Mouse (Mus musculus) activated CD4-positive, CD25-positive, alpha-beta regulatory T cell, adult 4 months (primary cell): ENCODE results near the gene Lelp1. TPM values are rescaled to one million over a fixed set of nuclear protein-coding genes. Genes with fewer than 3 reads are reported as not detected.

Experiments
- ATAC-seq: one replicate; pipeline ENCODE4 v1.8.0; 2017
- polyA plus RNA-seq, 2 experiments: library from polyadenylated mRNA; unstranded; fragments of 100-300 nt; shearing (Covaris generic); gene quantifications; one replicate each; pipeline ENCODE4 v1.2.1; 2017

Lelp1 gene
- not detected for polyA plus RNA-seq

GRCm38 (mm10) chr3:92142644-92143043 lies at the start of gene Lelp1:
Gene Lelp1 (minus strand): TSS chr3:92142744.
- no peak for ATAC-seq

GRCm38 (mm10) chr3:92176880-92177279 lies 34.3 kb upstream of the Lelp1 start:
- ATAC-seq = no peak

DNA sequence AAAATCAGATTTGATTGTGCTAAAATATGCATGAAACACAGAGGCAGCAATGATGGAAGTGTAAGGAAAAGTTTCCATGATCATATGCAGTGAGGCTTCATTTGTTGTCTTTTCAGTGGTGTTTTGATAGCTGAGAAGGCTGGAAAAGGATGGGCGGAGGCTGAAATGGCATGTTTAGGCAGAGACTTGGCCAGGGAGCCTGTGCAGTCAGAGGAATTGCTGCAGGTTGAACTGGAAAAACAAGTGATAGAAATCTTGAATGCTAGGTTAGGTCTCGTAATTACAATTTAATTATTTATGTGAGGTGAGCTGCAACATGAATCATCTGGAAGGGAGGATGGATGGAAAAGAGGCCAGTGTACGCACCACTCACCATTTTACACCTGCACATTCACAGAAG lies 27.3 kb upstream of the Lelp1 start:
- ATAC-seq = no peak

DNA sequence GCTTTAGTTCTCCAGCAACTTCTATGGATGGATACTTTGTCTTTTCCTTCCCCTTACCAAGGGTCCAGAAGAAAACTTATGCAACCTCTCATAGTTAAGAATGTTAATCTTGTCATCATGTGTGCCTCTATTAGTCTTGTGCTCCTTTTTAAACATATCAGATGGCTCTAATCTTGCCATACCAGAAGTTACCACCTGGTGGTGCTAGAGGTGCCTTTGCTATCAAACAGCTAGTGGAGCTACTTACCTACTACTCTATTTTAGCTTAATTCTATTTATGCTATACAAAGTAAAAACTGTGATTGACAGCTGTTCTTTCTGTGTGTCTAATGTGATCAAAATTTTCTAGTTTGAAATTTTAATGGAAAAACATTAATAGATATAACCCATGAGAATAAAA lies 10.8 kb upstream of the Lelp1 start:
- ATAC-seq = no peak

- ATAC-seq = peak; percentile 43
These were observed 8.2 kb upstream of the Lelp1 start for GRCm38 (mm10) chr3:92150631-92151277.

GRCm38 (mm10) chr3:92147913-92148312 lies 5.4 kb upstream of the Lelp1 start:
- no peak for ATAC-seq

GRCm38 (mm10) chr3:92147420-92147819 lies 4.9 kb upstream of the Lelp1 start:
- no peak for ATAC-seq

DNA sequence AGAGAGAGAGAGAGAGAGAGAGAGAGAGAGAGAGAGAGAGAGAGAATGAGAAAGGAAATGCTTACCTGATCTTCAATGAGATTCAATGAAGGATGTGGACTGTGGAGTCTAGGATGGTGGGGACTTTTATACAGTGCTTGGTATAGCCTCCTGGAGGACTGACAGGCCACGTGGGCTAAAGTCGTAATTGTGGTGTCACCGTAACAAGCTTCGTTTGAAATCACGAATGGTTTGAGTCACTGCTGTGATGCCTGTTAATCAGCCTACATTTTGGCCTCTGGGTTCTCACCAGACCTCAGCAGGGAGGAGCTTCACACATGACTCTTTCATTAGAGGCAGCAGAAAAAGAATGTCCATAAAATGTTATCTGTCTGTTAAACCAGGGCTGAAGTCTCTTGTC lies 18.7 kb downstream of the Lelp1 start, which contains the start of gene Prr9:
Gene Prr9, minus strand, starts transcription at position 101 of the 400 bp plus-strand sequence.
- ATAC-seq = no peak

- ATAC-seq = no peak
These were observed 21.6 kb downstream of the Lelp1 start for GRCm38 (mm10) chr3:92120902-92121301.

DNA sequence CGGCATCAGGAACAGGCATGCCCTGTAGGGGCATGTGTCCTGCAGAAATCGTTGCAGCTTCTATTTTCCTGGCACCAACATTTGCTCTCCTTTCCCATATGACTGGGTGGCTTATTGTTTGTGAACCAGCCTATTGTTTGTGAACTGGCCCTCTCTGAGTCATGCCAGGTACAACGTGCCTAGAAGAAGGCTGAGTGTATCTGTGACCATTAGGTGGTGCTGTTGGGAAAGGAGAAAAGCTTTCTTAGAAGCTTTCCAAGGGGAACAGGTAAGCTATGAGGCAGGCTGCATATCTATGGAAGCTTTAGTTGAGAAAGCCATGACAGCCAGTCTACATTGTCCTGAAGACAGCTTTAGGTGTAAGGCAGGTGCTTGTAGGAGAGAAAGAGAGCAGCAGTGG lies 24.6 kb downstream of the Lelp1 start:
- ATAC-seq = no peak

GRCm38 (mm10) chr3:92111526-92111925 lies 31.0 kb downstream of the Lelp1 start:
- ATAC-seq = no peak

DNA sequence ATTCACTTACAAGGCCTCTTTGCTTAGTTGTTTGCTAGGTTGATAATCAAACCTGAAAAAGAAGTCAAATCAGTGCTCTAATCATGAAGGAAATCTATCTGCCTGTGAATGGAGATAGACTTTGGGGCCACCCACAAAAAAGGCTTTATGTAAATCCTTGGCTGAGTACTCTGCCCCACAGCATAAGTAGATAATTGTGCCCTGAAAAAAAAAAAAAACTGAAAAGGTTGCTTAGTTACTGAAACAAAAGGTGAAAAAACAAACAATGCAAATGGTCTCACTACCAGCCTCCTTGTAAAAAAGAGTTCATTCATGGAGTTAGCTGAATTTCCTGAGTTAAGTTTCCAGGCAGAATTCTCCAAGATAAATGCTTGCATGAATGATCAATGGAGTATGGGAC lies 31.8 kb downstream of the Lelp1 start:
- no peak for ATAC-seq

DNA sequence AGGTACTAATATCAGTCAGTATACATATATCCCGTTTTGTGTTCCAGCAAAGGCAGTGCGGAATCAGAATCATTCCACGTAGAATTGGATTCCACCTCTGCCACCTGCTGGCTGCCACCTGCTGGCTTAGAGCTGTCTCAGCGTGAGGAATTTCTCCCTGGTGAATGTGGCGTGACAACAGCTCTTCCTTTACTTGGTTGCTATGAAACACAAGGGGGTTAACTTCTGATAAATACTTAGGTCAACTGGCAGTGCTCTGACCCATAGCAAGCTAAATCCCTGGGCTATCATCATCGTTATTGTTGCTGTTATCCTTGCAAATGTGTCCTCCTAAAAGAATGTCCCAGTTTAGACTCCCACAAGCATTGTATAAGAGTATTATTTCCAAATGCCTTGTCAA lies 36.0 kb downstream of the Lelp1 start:
- ATAC-seq = no peak

Other genes with a start within 250 kb of the Lelp1 start
- gene Pglyrp3, start 128.2 kb downstream of the Lelp1 start, polyA plus RNA-seq = not detected
- gene Lor, start 59.6 kb downstream of the Lelp1 start, polyA plus RNA-seq = not detected
- gene Prr9, start 18.8 kb downstream of the Lelp1 start, polyA plus RNA-seq = under 1 TPM in 1 of 2 experiments, not detected in 1; 0.42 TPM
- gene Sprr2a1, start 73.1 kb upstream of the Lelp1 start, polyA plus RNA-seq = not detected
- gene Sprr2a2, start 73.2 kb upstream of the Lelp1 start, polyA plus RNA-seq = not detected
- not detected for gene Sprr2a3, start 142.7 kb upstream of the Lelp1 start, polyA plus RNA-seq
- gene Sprr2b, start 173.9 kb upstream of the Lelp1 start, polyA plus RNA-seq = not detected
- not detected for gene Sprr2d, start 196.4 kb upstream of the Lelp1 start, polyA plus RNA-seq
- gene Sprr2e, start 209.4 kb upstream of the Lelp1 start, polyA plus RNA-seq = not detected
- not detected for gene Sprr2f, start 222.4 kb upstream of the Lelp1 start, polyA plus RNA-seq
- gene Sprr2h, start 242.9 kb upstream of the Lelp1 start, polyA plus RNA-seq = not detected